Mouse (Mus musculus) telencephalon, adult 2 months (tissue): Measurements from ENCODE around the gene Zhx3.
A peak's percentile ranks its signal among the peaks of the same experiment; 100 is the strongest.

Experiments
- DNase-seq: peaks from one replicate; pipeline ENCODE4 v3.0.0-alpha.2; 2011; ENCODE audit warnings: low read depth, low spot score

The Zhx3 gene

DNA sequence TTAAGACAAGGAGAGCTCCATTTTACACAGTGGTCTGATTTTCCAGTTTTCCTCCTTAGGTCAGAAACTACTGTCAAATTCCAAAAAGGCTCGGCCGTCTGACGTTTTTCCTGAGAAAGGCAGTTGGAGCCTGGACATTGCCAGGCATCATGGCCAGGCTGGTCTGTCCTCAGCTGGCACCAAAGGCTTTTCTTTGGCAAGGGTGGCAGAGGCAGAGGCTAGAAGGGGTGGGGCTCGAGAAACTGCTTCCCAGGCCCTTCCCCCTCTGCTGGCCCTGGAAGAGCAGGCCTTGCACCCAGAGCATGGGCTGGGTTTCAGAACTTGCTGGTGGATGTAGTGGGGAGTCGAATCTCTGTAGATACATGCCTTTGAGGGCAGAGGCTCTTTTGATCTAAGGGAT, 9.6 kb upstream of the Zhx3 start:
- DNase-seq = no peak

DNA sequence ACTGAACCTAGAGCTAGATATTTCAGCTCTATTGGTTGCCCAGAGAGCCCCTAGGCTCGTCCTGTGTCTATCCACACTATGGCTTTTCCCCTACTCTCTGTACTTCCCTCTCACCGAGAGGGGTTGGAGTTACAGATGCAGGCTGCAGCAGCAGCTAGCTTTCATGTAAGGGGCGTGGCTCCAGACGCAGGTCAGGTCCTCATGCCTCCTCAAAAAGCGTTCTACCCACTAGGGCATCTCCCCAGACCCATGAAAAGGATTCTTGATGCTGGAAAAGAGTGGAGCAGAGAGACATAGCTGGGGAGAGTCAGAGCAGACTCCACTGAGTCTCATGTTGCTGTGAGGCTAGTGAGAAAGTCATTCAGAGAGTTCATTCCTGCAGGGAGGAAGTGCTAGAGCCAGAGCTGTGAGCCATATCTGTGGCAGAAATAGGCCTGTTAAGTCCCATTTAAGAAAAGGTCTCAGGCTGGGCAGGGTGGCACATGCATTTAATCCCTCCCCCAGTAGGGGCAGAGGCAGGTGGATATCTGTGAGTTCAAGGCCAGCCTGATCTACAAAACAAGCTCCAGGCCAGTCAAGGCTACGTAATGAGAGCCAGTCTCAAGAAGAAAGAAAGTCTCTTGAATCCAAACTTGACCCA, 8.8 kb upstream of the Zhx3 start:
- no peak for DNase-seq

DNA sequence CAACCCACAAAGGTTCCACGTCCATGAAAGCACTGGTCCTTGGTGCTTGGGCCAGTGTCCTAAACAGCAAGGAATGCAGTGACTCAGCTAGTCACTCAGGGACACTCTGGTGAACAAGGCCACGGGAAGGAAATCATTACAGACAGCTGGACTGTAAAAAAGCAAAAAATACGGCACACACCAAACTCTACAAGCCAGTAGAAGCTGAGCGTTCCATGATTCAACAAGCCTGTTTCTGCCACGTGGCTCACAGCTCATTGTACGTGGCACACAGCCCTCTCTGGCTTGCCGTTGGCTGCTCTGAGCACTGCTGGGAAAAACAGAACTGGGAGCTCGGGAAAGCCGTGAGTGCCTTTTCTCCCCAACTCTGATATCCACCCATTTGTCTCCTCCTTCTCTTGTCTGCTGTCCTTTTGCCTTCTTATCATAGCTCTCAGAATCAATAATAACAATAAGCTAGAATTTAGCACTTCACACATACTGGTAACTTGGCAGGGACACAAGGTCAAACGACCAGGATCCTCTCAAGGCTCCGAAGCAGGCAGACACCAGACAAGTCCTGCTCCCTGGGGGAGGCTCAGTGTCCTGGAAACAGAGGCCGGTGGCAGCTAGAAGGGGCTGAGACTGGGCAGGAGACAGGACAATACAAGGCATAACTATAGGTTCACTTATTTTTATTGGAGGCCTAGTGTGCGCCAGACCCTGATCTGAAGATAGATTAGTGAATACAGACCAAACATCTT, 7.8 kb upstream of the Zhx3 start, which contains the start of gene Lpin3:
TSS of gene Lpin3 (plus strand) at position 218 of the 743 bp plus-strand sequence.
- DNase-seq = no peak

DNA sequence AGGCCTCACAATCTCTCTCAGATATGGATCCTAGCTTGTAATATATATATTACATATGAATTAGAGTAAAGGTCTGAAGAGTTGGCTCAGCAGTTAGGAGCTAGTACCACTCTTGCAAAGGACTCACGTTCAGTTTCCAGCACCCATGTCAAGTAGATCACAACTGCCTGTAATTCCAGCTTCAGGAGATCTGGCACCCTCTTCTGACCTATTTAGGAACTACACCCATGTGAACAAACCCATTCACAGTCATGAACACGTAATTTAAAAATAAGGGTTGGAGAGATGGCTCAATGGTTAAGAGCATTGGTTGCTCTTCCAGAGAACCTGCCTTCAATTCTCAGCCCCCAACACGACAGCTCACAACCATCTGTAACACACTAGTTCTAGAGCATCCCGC, 3.3 kb upstream of the Zhx3 start:
- no peak for DNase-seq

DNA sequence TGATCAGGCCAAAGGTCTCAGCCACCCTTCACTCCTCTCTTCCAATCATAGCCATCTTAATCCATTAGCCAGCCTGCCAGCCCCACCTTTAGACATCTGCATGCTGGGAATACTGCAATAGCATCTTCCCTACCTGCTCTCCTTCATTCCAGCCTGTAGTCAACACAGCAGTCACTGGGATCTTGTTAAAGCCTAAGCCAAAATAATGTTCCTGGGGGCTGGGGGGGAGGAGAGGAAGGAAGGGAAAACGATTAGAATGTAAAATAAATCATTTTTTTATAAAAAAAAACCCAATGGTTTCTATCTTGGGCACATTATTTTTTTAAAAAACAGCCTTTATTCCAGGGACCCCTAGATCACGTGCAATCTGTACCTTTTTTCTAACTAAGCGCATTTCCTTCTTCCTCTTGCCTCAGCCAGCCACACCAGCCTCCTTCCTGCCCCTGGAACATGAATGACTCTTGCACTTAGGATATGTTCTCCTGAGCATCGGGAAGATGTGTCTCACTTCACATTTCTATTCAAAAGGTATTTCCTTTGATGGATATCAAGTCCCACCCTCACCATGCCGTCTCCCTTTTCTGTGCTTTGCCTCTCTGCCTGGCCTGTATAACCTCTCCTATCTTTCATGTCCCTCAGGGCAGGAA, 1.6 kb upstream of the Zhx3 start:
- no peak for DNase-seq

DNA sequence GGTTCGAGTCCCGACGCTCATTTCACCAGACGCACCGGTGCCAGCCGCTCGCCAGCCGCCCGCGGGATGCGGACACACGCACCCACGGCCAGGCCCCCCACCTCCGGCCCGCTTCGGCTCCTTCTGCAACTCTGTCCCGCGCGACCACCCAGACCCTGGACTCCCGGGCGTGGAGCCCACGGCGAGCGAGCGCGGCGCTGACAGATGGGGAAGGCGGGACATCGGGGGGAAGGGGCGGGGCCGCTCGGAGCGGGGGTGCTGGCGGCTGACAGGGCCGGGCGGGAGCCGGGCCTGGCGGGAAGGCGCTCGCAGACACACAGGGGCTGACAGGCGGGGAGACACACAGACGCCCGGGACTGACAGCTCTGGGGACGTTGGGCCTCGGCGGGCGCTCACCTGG, 403 bp downstream of the Zhx3 start:
- no peak for DNase-seq

DNA sequence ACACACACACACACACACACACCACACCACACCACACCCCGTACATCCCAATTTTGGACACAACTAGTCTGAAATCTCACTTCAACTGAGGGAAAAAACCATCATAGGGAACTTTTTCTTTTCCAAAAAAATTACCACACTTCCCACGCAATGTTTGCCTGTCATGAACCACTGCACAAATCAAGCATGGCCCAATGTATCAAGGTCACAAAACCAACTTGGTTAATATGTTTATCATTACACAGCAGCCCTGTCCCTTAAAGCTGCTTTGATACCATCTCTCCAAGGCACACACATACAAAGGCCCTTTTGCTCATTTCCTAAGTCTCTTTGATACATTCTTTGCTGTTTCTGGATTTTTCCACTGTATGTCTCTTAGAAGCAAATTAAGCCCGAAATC, 1.5 kb downstream of the Zhx3 start:
- DNase-seq = no peak

DNA sequence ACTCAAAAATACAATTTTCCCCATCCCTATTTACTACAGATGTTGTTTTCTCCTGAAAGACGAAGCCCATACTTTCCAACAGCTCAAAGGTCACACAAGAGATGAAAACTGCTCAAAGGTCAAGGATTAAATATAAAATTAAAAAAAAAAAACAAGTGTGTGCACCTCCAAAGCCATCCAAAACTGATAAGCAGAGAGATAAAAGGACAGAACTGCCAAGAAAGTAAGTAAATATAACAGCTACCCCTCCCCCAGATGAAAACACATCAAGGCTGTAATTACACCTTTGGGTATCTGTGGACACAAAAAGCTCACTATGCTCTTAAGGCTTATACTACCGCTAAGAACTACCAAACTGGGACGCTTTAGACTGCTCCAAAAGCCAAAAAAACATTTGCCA, 3.4 kb downstream of the Zhx3 start:
- no peak for DNase-seq

DNA sequence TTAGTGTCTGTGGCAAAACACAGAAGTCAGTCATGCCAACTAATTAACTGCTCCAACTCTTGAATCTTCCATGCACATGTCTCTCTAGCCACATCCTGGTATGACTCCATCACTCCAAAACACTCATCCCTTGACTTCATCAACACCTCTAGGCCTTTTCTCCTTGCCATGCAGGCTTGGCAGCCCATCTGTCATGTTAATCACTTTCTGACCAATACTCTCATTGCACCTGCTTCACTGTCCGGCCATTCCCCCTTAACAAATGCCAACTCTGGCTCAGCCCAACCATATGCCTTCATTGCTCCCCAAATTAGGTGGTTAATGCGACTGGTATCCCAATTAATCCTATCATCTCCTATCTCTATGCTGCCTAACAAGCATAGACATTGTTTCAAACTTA, 7.5 kb downstream of the Zhx3 start:
- DNase-seq = no peak

DNA sequence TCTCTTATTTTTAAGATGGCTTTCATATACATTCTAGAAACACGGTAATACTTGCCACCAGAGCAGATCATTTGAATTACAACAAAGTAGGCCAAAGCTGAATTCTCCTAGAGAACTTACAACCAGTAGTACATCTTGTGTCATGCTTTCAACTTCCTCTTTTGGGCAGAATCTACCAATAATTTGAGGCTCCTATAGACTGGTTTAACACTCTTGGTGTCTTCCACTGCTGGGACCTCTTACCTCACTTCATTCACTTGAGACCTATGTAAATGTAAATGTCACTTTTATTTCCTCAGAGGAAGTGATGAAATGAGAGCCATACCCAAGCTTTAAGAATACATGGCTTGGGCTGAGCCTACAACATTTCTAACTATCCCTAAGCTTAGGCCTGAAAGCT, 8.7 kb downstream of the Zhx3 start:
- DNase-seq = no peak

DNA sequence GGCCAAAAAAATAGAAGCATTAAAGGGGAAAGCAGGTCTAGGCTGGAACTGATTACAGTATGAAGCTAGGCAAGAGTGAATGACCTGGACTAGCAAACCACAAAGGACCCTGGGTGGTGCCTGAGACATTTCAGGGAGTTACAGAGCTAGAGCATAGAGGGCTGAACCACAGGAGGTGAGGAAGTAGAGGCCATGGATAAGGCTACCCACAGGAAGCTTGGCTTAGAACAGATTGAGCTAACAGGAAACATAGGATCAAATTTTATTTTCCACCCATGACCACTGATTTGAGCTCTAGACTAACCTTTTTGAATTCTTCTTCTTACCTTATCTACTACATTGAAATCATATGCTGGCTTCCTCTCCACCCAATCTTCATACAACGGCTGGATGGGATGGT, 12.4 kb downstream of the Zhx3 start:
- no peak for DNase-seq

DNA sequence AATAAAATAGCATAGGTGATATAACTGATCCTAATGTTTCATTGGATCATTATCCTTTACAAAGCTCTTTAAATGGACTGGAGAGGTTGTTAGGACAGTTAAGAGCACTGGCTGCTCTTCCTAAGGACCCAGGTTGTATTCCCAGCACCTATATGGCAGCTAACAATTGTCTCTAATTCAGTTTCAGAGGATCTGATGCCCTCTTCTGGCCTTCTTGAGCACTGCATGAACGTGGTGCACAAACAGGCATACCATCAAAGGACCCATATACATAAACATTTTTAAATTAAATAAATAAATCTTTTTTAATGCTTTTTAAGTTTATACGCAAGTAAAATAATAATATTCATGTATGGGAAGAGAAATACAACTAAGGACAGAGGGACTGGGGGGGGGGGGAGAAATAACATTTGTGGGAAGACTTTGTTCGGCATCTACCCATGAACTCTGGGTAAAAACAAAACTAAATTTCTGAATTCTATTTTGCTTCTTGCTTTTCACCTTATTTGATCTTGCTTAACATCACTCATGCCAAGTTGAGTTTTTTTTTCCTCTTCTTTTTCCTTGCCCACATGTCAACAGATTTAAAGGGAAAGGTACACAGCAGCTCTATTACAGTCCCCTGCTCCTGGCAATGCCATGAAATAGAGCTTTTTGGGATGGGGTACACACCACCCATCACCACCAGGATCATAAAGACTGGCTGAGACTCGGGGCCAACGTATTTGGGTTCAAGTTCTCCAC, 16.3 kb downstream of the Zhx3 start:
- DNase-seq = no peak

DNA sequence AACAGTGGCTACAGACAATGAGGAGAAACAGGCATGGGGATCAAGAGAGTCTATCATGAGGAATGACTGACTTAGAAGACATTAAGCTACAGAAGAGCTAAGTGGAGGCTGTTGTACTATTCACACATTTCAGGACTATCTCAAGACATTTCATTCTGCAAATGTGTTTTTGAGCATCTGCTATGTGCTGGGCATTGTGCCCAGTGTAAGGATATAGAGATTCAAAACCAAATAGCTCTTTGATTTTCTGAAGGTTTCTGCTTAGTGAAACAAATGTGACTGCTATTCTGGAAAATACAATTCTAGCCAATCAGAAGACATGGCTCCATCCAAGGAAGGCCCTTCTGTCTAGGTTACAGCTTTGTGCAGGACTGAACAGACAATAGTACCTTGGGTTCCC, 18.1 kb downstream of the Zhx3 start:
- peak; percentile 88 for DNase-seq

DNA sequence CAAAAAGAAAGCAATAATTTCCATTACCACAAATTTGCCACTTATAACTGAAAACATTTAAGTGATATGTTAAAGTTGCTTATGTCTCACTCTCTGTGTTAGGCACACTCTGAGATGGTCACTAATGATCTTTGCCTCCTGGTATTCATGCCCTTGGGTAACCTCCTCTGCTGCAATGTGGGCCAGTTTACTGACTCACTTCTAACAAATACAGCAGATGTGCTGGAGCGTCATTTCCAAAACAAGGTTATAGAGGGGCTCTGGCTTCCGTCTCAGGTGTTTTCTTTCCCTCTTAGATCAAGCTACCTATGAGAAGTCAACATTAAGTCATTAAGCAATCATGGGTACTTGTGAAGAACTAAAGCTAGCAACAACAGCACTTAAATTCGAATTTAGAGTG, 22.4 kb downstream of the Zhx3 start:
- DNase-seq = no peak

DNA sequence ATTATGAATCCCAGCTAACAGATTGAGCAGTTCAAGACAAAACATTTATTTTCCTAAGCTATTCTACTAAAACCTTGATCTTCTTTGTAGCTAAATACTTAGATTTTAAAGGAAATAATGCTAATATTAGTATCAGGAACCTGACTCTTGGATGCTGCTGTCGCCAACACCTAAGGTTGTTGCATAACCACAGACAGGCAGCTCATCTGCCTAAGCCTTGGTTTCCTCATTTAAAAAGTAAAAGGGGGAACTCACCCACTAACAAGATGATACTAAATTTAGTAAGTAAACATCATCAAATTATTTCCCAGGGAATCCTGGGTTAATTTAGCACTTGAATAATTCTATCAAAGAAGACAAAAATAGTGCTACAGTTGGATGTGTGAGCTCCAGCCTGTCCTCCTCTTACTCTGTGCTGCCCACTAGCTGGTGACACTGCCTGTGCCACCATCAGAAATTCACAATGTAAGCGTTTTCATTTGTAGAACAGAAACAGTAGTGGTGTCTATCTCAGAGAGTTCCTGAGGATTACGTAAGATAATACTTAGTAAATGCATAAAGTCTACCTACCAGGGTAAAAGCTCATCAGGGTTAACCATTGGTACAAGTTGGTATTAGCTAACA, 23.1 kb downstream of the Zhx3 start:
- no peak for DNase-seq

DNA sequence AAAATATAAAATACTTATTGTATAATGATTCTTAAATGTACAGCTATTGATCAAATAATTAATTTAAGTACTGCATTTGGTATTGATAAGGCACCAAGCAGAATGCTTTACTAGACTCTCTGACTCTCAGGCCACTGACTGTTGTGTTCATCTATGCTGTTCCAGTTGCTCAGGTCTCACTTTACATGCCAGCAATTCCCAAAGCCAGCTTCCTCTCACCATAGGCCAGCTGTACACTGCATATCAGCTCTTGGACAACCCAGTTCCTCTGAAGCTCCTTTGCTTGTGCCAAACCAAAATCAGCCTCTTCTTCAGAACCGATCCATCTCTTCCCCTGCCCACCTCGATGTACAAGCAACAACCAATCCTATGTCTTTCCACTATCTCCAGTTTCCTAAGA, 24.6 kb downstream of the Zhx3 start:
- no peak for DNase-seq

DNA sequence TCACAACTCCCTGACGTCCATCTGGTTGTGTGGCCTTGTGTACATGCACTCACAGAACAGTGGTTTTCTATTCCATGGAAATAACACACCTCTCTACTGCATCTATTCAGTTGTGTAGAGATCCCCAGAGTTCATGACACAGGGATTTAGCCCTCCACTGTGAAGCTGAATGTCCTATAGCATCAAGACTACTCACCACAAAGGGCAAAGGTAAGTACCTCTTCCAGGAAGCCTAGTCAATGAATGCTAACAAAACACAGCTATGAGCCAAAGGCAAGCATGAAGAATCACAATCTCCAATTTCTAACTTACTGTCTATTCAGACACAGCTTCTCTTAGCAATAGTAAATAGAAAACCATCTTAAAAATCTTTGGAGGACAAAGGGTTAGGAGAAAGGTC, 25.1 kb downstream of the Zhx3 start:
- no peak for DNase-seq

DNA sequence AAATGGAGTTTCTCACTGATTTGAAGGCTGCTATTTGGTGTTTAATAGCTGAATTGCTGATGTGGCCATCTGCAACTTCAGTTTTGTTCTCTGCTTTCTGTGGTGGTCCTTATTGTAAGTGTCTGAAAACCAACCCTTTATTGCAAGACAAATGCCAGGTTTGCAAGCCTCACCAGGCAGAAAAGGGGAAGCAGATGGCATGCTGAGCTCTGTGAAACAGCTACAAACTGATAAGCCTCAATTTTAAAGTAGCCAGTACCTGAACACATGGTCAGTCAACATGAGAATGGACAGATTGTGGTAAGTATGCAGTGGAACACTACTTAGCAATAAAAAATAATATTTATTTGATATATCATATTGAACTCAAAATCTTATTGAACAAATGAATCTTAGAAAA, 32.0 kb downstream of the Zhx3 start:
- no peak for DNase-seq

DNA sequence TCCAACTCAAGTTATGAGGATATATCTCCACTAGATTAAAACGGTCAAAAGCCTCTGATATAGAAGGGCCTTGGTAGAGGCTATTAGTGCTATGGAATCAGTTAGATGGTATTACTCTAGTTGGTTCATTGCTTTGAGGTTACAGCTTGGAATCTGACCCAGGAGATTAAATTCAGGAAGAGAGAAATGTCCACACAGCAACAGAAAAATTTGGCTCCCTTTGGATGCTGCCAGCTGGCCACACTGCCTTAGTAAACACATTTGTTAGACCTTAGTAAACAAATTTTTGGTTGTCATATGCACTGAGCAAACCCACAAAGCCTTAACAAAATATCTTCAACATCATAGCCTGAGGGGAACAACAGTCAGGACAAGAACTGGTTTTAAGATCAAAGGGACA, 62.0 kb downstream of the Zhx3 start:
- no peak for DNase-seq

DNA sequence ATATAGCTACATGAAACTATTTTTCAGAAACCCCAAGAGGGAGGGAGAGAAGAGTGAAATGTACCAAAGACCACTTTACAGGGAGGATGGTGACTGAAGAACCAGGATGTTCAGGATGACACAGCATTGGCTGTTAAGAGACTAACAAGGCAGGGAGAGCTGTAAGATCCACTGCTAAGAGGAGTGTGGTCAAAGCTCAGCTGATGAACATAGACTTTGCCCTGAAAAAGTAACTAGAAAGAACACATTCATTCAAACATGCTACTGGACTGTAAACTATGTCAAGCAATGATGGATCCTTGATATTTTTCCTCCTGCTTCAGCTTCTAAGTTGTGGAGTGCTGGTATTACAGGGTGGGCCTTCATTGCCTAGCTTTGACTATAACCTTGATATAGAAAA, 62.4 kb downstream of the Zhx3 start:
- DNase-seq = no peak

DNA sequence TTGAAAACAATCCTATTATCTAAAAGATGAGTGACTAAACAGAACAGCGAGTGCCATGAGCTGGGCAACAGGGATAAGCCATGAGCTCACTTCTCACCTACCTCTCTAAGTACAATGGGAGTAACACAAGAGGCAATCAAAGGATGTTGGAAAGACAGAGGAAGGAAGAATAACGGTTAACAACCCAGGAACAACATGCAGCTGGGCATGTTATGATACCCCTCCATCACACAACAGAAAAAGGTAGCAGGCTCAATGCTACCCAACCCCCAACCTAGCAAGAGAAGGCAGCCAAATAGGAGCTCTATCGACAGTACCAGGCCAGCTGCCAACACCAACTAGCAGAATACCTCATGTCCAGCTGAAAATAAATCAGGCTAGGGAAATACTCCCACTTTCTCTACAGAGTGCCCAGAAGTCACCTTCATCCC, 66.7 kb downstream of the Zhx3 start:
- no peak for DNase-seq
